Mouse (Mus musculus): Measurements from ENCODE around the gene Mpc1.
"Not testable (repeated sequence)": the region's sequence is repeated elsewhere in the genome, so short reads cannot be mapped to it uniquely, and the experiment has no call there.

Gene Mpc1

DNA sequence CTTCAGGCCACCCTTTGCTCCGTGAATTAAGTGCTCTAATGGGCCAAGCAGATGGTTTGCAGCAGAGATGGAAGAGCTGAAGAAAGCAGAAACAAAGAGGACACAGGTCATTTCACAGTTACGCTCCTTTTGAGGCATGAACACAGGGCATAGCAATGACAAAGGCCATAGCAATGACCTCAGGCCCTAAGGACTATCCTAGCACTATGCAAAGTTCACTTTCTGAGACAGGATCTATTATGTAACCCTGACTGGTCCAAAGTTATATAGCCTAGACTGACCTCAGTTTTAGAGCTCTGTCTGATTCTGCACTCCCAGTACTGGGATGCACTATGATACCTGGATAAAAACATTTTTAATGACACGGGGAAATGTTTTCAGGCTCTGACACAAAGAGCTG lies 4.3 kb upstream of the Mpc1 start:
- DNase-seq (ENCODE audit: low spot score in 2 of 2): no peak

- peak; percentile 94 to 96 for DNase-seq (ENCODE audit: low spot score in 2 of 2)
These were observed 986 bp downstream of the Mpc1 start for GRCm38 (mm10) chr17:8283526-8284253.

DNA sequence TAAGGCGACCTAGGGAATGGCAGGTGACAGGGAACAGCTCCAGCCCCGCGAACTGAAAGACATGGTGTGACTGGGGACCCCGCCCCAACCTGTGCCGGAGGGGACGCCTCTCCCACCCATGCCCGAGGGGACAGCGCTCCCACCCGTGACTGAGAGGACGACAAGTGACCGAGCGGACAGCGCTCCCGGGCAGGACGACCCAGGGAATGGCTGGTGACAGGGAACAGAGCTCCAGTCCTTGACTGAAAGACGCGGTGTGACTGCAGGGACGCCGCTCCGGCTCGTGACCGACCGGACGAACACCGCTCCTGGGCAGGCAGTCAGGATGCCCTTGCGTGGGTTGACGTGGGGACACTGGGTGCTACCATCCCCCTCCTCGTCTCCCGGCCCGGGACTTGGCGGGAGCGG lies 1.6 kb downstream of the Mpc1 start:
- DNase-seq (ENCODE audit: low spot score in 2 of 2): peak in 1 of 2 experiments; percentile 23

- DNase-seq (ENCODE audit: low spot score in 2 of 2): no peak
These were observed 2.4 kb downstream of the Mpc1 start for GRCm38 (mm10) chr17:8285056-8285455.

GRCm38 (mm10) chr17:8286987-8287386 lies 4.3 kb downstream of the Mpc1 start:
- DNase-seq (ENCODE audit: low spot score in 2 of 2): no peak

DNA sequence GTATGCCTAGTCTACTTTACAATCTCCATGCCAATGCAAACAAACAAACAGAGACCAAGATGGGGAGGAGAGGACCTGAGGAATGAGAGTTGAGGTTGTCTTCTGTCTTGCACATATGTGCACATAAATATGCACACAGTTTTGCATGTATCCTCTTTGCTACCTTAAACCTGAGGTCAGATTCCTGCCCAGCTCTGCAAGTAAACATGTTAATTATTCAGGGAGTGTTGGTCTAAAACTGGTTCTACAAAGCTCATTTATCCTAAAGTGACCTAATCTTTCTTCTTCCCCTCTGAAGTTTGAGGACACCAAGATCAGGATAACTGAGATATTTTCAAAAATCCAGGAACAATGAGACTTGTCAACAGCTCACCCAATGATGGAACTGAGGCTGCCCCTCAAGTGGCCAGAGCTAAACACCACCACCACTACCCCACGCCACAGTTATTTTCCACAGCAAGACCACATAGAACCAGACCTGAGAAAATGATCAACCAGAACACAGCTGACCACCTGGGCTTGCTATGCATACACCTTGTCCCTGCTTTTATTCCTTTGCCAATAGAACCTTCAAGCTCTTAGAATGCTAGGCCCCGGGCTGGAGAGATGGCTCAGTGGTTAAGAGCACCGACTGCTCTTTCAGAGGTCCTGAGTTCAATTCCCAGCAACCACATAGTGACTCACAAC lies 7.4 kb downstream of the Mpc1 start:
- DNase-seq (ENCODE audit: low spot score in 2 of 2): no peak

GRCm38 (mm10) chr17:8290736-8291135 lies 8.0 kb downstream of the Mpc1 start:
- DNase-seq (ENCODE audit: low spot score in 2 of 2): no peak

DNA sequence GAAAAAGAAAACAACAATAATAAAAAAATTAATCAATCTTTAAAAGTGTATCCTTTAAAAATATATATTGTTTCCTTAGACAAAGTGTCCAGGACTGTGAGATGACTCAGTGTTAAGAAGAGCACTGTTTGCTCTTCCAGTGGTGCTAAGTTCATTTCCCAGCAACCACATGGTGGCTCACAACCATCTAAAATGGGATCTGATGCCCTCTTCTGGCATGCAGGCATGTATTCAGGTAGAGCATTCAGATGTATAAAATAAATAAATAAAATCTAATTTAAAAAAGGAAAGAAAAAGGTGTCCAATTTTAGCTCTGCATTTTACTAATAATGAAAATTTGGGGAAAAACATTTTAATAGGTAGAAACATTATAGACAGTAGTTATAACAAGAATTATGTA lies 13.1 kb downstream of the Mpc1 start:
- DNase-seq (ENCODE audit: low spot score in 2 of 2): no peak

DNA sequence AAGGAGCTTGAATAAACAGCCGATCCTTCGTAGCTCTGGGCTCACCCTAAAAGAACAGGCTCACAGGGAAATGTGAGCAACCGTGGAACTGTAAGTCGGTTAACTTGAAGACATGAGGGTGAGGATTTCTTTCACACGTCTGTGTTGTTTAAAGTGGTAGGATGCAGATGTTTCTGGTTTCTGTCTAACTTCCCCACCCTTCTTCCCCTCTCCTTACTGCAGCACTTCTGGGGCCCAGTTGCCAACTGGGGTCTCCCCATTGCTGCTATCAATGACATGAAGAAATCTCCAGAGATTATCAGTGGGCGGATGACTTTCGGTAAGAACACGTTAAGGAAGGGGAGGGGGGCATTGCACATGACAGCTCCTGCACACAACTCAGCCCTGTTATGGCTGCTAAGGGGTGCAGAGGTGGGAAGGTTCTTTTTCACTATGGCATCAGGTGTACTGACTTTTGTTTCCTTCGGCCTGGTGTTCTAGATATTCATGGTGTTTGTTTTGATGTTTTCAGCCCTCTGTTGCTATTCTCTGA lies 13.7 kb downstream of the Mpc1 start:
- no peak for DNase-seq (ENCODE audit: low spot score in 2 of 2)

DNA sequence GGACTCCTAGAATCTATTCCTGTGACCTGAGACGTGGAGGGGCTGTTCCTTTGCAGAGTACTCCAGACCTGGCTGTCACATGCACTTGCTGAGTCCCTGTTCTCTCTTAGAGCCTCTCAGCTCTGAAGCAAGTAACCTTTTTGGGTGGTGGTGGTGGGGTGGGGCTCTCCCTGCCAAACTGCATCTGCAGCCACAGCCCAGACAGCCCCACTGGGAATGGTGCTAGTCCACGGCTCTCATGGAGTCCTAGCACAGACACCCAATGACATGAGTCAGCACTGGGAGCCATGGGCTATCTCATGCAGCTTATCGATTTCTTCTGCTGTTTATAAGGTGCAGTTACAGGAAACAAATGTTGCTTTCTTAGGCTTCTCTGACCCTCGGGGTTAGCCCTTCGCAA lies 15.0 kb downstream of the Mpc1 start:
- no peak for DNase-seq (ENCODE audit: low spot score in 2 of 2)

- no peak for DNase-seq (ENCODE audit: low spot score in 2 of 2)
These were observed 15.6 kb downstream of the Mpc1 start for GRCm38 (mm10) chr17:8298281-8298680.

DNA sequence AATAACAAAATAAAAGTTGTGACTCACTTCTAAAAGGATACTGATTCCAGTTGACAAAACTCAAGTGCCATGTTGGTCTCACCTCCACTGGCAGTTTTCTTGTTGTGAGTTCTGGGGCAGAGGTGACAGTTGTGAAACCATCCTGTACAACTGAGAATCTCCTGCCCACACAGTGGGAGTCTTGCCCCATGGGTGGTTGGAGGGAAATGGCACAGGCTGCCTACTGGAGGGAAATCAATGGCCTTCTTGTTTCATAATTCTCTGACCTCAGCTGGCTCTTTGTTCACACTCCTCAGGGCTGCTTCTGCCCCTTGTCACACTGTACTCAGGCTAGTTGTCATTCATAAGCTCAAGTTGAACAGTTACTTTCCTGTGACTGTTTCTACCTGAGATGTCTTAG lies 16.8 kb downstream of the Mpc1 start:
- DNase-seq (ENCODE audit: low spot score in 2 of 2): no peak

GRCm38 (mm10) chr17:8301515-8301914 lies 18.8 kb downstream of the Mpc1 start:
- DNase-seq (ENCODE audit: low spot score in 2 of 2): no peak

DNA sequence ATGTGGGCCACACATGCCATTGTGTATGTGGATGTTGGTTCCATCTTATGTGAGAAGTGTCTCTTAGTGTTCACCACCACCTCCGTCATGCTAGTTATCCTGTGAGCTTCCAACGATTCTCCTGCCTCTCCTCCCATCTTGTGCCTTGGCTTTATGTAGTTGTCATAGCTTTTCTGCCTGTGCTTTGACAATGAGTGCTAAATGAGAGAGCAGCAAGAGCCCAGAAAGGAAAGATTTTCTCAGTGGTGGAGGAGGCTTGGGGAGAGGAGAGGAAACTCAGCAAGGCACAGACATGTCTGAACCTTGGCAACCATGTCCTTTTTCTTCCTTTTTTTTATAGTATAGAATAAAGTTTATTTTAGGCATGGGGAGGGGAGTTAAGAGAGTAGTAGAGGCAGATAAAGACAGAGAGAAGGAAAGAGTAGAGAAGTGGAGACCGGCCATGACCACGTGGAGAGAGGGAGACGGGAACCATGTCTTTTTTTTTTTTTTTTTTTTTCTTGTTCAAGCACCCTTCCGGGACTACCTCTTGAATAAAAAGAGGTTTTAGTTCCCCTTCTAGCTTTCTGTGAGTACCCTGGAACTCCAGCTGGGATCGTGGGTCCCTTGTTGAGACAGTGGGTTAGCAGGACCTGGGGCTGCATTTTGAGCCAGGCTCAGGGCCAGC lies 20.2 kb downstream of the Mpc1 start:
- no peak for DNase-seq (ENCODE audit: low spot score in 2 of 2)

- DNase-seq (ENCODE audit: low spot score in 2 of 2): no peak
These were observed 21.0 kb downstream of the Mpc1 start for GRCm38 (mm10) chr17:8303671-8304070.

DNA sequence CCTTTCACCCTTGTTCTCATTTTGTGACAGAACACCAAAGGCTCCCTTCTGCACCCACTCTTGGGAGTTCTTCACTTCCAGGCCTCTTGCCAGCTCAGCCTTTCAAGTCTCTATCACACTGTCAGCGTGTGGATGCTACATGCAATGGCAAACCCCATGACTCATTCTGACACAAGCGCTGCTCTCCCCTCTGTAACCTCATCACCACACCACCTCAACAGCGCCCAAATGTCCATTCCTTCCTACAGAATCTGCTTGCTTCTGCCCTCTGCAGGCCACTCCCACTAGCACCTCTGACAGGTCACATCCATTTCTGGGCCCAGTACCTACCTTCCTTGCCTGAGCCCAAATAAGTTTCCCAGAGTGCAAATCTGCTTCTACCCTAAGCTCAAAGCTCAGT lies 23.1 kb downstream of the Mpc1 start:
- DNase-seq (ENCODE audit: low spot score in 2 of 2): no peak

- DNase-seq (ENCODE audit: low spot score in 2 of 2): peak; percentile 98
These were observed 28.3 kb downstream of the Mpc1 start, which contains the start of gene Sft2d1 for GRCm38 (mm10) chr17:8310838-8311614. Gene Sft2d1 (plus strand): TSS chr17:8311102.

- DNase-seq (ENCODE audit: low spot score in 2 of 2): no peak
These were observed 29.0 kb downstream of the Mpc1 start for GRCm38 (mm10) chr17:8311751-8312150.

GRCm38 (mm10) chr17:8313976-8314375 lies 31.3 kb downstream of the Mpc1 start:
- DNase-seq (ENCODE audit: low spot score in 2 of 2): no peak

DNA sequence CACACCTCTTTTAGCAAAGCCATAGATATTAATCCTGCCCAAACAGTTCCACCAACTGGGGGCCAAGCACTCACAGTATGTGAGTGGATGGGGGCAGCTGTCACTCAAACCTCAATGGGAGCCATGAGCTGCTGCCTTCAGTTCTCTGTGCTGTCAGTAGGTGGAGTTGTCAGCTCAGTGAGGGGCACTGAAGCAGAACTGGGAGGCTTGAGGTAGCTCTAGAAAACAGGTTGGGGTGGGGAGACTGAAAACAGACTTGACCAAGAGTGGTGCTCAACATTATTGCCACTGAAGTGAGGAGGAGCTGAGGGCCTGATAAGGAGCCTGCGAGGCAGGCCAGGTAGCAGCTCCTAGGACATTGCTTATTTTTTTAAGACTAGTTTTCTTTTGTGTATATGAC lies 33.5 kb downstream of the Mpc1 start:
- DNase-seq (ENCODE audit: low spot score in 2 of 2): peak in 1 of 2 experiments; percentile 31

- not testable (repeated sequence) for DNase-seq (ENCODE audit: low spot score in 2 of 2)
These were observed 44.2 kb downstream of the Mpc1 start for GRCm38 (mm10) chr17:8326877-8327276.
